Mouse (Mus musculus): ENCODE measurements at regions not wholly inside any gene's neighbourhood (a gene's known extent, or its start where the extent isn't known, plus 50 kb on each side); places are given as distances from the start of the nearest gene placed in this dataset.

DNA sequence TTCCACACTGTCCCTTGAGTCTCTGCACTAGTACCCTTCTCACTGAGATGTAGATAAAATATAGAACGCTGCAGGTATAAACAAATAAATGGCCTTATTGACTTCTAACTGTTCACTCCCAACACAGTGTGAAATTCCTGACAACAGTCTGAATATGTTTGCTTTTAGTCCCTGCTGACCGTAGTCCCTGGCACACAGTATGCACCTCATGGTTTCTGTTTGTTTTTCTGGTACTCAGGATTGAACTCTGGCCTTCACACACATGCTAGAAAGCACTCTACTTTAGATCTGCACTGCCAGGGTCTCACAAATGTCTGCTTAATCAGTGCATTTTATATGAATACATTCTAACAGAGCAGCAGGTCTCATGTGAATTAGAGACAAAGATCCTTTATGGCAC lies 95.8 kb downstream of the Rps12 start:
- no peak for TF ChIP-seq CEBPB (IDR thresholded peaks at IDR 0.05; ENCODE audit: low read depth)
- TF ChIP-seq MYOD1 (IDR thresholded peaks at IDR 0.05; ENCODE audit: control insufficient read depth, insufficient read length, low read depth) = no peak
- no peak for TF ChIP-seq USF1 (IDR thresholded peaks at IDR 0.05; ENCODE audit: low read depth)
- no peak for TF ChIP-seq MYOG (IDR thresholded peaks at IDR 0.05; ENCODE audit: control insufficient read depth, extremely low read depth, insufficient read length)
- no peak for TF ChIP-seq MAX (IDR thresholded peaks at IDR 0.05)
- TF ChIP-seq CTCF (IDR thresholded peaks at IDR 0.05; ENCODE audit: control insufficient read depth, insufficient read depth, insufficient read length) = no peak
- no peak for TF ChIP-seq FOSL1 (IDR thresholded peaks at IDR 0.05; ENCODE audit: insufficient read depth, low read length, poor library complexity, severe bottlenecking)
- H3K27me3 ChIP-seq (ENCODE audit: control insufficient read depth, insufficient read depth, insufficient read length) = no peaks in the 10 kb centered on the region

GRCm38 (mm10) chr10:23686969-23687368 lies 100.1 kb downstream of the Rps12 start:
- H3K4me3 ChIP-seq (ENCODE audit: insufficient read depth, poor library complexity, severe bottlenecking) = no peak overlapping the region

More for the DNA sequence above, 95.8 kb downstream of the Rps12 start:
- no peak overlapping the region for H3ac ChIP-seq (ENCODE audit: control insufficient read depth, insufficient read length, low read depth)
- no peaks in the 10 kb centered on the region for H3K79me2 ChIP-seq (ENCODE audit: control insufficient read depth, insufficient read depth)
- H3K79me3 ChIP-seq (ENCODE audit: low read depth) = no peaks in the 10 kb centered on the region
- no peak overlapping the region for H3K4me3 ChIP-seq (ENCODE audit: insufficient read depth, poor library complexity, severe bottlenecking)
- no peaks in the 10 kb centered on the region for H3K36me3 ChIP-seq (ENCODE audit: control insufficient read depth, insufficient read depth)

GRCm38 (mm10) chr10:23683078-23683477 lies 104.0 kb downstream of the Rps12 start:
- Histone ChIP-seq H3K4me3 (ENCODE audit: insufficient read depth, poor library complexity, severe bottlenecking) (no peak overlapping the region), H3K79me3 (ENCODE audit: low read depth) (no peaks in the 10 kb centered on the region), H3ac (ENCODE audit: control insufficient read depth, insufficient read length, low read depth) (no peak overlapping the region), H3K27me3 (ENCODE audit: control insufficient read depth, insufficient read depth, insufficient read length) (no peaks in the 10 kb centered on the region), H3K36me3 (ENCODE audit: control insufficient read depth, insufficient read depth) (no peaks in the 10 kb centered on the region), H3K79me2 (ENCODE audit: control insufficient read depth, insufficient read depth) (no peaks in the 10 kb centered on the region)
- TF ChIP-seq MYOG (IDR thresholded peaks at IDR 0.05; ENCODE audit: control insufficient read depth, extremely low read depth, insufficient read length) (no peak), CTCF (IDR thresholded peaks at IDR 0.05; ENCODE audit: control insufficient read depth, insufficient read depth, insufficient read length) (no peak), MYOD1 (IDR thresholded peaks at IDR 0.05; ENCODE audit: control insufficient read depth, insufficient read length, low read depth) (no peak), USF1 (IDR thresholded peaks at IDR 0.05; ENCODE audit: low read depth) (no peak), CEBPB (IDR thresholded peaks at IDR 0.05; ENCODE audit: low read depth) (no peak), FOSL1 (IDR thresholded peaks at IDR 0.05; ENCODE audit: insufficient read depth, low read length, poor library complexity, severe bottlenecking) (no peak), MAX (IDR thresholded peaks at IDR 0.05) (no peak)

More at GRCm38 (mm10) chr10:23686969-23687368, 100.1 kb downstream of the Rps12 start:
- no peaks in the 10 kb centered on the region for H3K36me3 ChIP-seq (ENCODE audit: control insufficient read depth, insufficient read depth)
- no peaks in the 10 kb centered on the region for H3K79me3 ChIP-seq (ENCODE audit: low read depth)
- TF ChIP-seq CTCF (IDR thresholded peaks at IDR 0.05; ENCODE audit: control insufficient read depth, insufficient read depth, insufficient read length) (no peak), FOSL1 (IDR thresholded peaks at IDR 0.05; ENCODE audit: insufficient read depth, low read length, poor library complexity, severe bottlenecking) (no peak), CEBPB (IDR thresholded peaks at IDR 0.05; ENCODE audit: low read depth) (no peak), MYOD1 (IDR thresholded peaks at IDR 0.05; ENCODE audit: control insufficient read depth, insufficient read length, low read depth) (no peak), MAX (IDR thresholded peaks at IDR 0.05) (no peak), MYOG (IDR thresholded peaks at IDR 0.05; ENCODE audit: control insufficient read depth, extremely low read depth, insufficient read length) (no peak), USF1 (IDR thresholded peaks at IDR 0.05; ENCODE audit: low read depth) (no peak)
- H3K27me3 ChIP-seq (ENCODE audit: control insufficient read depth, insufficient read depth, insufficient read length) = no peaks in the 10 kb centered on the region
- H3ac ChIP-seq (ENCODE audit: control insufficient read depth, insufficient read length, low read depth) = no peak overlapping the region
- no peaks in the 10 kb centered on the region for H3K79me2 ChIP-seq (ENCODE audit: control insufficient read depth, insufficient read depth)

- no peak for TF ChIP-seq MYOG (IDR thresholded peaks at IDR 0.05; ENCODE audit: control insufficient read depth, extremely low read depth, insufficient read length)
- TF ChIP-seq MAX (IDR thresholded peaks at IDR 0.05) = no peak
- no peak for TF ChIP-seq CEBPB (IDR thresholded peaks at IDR 0.05; ENCODE audit: low read depth)
- no peak for TF ChIP-seq MYOD1 (IDR thresholded peaks at IDR 0.05; ENCODE audit: control insufficient read depth, insufficient read length, low read depth)
- no peak for TF ChIP-seq FOSL1 (IDR thresholded peaks at IDR 0.05; ENCODE audit: insufficient read depth, low read length, poor library complexity, severe bottlenecking)
- TF ChIP-seq USF1 (IDR thresholded peaks at IDR 0.05; ENCODE audit: low read depth) = no peak
- TF ChIP-seq CTCF (IDR thresholded peaks at IDR 0.05; ENCODE audit: control insufficient read depth, insufficient read depth, insufficient read length) = no peak
- H3K27me3 ChIP-seq (ENCODE audit: control insufficient read depth, insufficient read depth, insufficient read length) = no peaks in the 10 kb centered on the region
- no peaks in the 10 kb centered on the region for H3K36me3 ChIP-seq (ENCODE audit: control insufficient read depth, insufficient read depth)
- H3K79me3 ChIP-seq (ENCODE audit: low read depth) = no peaks in the 10 kb centered on the region
- H3K4me3 ChIP-seq (ENCODE audit: insufficient read depth, poor library complexity, severe bottlenecking) = no peak overlapping the region
- no peaks in the 10 kb centered on the region for H3K79me2 ChIP-seq (ENCODE audit: control insufficient read depth, insufficient read depth)
- H3ac ChIP-seq (ENCODE audit: control insufficient read depth, insufficient read length, low read depth) = no peak overlapping the region
These were observed 111.2 kb downstream of the Rps12 start for GRCm38 (mm10) chr10:23675911-23676310.

DNA sequence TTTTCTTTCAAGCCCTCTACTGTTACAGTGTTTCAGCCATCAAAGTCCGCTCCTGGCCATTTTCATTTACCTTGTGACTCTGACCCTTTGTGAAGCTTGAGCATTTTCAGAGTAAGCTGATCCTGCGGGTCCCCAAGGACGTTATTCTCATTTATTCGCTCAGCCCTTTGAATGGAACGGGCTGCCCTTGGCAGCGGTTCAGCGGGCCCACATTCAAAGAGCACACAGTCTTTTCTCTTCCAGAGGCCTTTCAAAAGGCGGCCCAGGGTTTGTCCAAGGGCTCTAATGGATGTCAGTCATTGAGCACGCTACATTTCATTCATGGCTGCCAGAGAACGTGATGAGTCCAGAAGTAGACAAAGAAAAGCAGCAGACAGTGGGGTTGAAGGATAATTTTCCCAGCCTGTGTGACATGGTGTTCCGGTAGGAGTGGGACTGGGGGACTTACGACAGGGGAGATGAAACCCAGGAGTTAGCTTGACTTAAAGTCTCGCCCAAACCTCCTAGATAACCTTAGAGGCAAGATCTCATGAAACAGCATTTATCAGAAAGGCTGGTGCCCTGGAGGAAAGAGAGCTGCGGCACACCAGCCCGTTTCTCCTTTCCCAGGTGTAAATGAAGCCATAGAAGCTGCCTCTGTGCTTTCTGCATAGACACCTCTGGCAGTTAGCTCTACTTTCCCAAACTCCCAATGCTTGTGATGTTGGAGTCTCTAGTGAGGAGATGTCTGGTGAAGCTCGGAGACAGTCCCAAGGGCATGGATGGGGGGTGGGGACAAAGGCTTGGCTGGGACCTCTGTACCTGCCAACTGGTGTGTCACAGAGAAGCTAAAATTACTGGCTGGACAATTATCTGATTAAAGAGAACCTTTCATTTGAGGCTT lies 112.2 kb downstream of the Rps12 start:
- Histone ChIP-seq H3K4me3 (ENCODE audit: insufficient read depth, poor library complexity, severe bottlenecking) (no peak overlapping the region), H3ac (ENCODE audit: control insufficient read depth, insufficient read length, low read depth) (no peak overlapping the region), H3K79me2 (ENCODE audit: control insufficient read depth, insufficient read depth) (no peaks in the 10 kb centered on the region), H3K79me3 (ENCODE audit: low read depth) (no peaks in the 10 kb centered on the region), H3K36me3 (ENCODE audit: control insufficient read depth, insufficient read depth) (no peaks in the 10 kb centered on the region), H3K27me3 (ENCODE audit: control insufficient read depth, insufficient read depth, insufficient read length) (no peaks in the 10 kb centered on the region)
- no peak for TF ChIP-seq USF1 (IDR thresholded peaks at IDR 0.05; ENCODE audit: low read depth)
- no peak for TF ChIP-seq CEBPB (IDR thresholded peaks at IDR 0.05; ENCODE audit: low read depth)

All from C2C12 (cell line).